Mouse (Mus musculus): Measurements from ENCODE around the gene Kif1c. TPM values are rescaled to one million over a fixed set of nuclear protein-coding genes. Genes with fewer than 3 reads are reported as not detected.

Gene Kif1c
- polyA plus RNA-seq (2012; rRNA removed): 33.9 and 87.1 TPM in 2 replicates

- Histone ChIP-seq H3K27ac (ENCODE audit: insufficient read depth, low read depth, low read length) (peak within 1 kb of the TSS; percentile 99), H3K27me3 (ENCODE audit: control insufficient read depth, insufficient read depth, low read length) (no peaks in the 10 kb centered on the region), H3K4me1 (ENCODE audit: control insufficient read depth, insufficient read depth, insufficient read length, low read length) (peaks cover 12% of the 10 kb centered on the region), H3K4me3 (ENCODE audit: low read depth, low read length) (peak within 1 kb of the TSS; percentile 80), H3K36me3 (ENCODE audit: control insufficient read depth, insufficient read depth, low read length) (peaks cover 23% of the 10 kb centered on the region)
- WGBS: 2% methylated on average over 69 of the region's 69 CpGs
- TF ChIP-seq CTCF (IDR thresholded peaks at IDR 0.05; ENCODE audit: extremely low read depth, insufficient read length, insufficient replicate concordance, low read depth, low read length): no peak
- TF ChIP-seq POLR2A (IDR thresholded peaks at IDR 0.05; ENCODE audit: low read depth, low read length): peak; percentile 71
These were observed at the start of gene Kif1c, which contains the start of gene Inca1 for GRCm38 (mm10) chr11:70699722-70700556. TSS of gene Kif1c (plus strand) at chr11:70700548. TSS of gene Inca1 (minus strand) at chr11:70700155.

- H3K27ac ChIP-seq (ENCODE audit: insufficient read depth, low read depth, low read length): peak overlapping the region; percentile 80; the same call in 1 of the 2 replicates
- peaks cover 46% of the 10 kb centered on the region for H3K36me3 ChIP-seq (ENCODE audit: control insufficient read depth, insufficient read depth, low read length)
- peak; percentile 27; the same call in 1 of the 2 replicates for TF ChIP-seq POLR2A (IDR thresholded peaks at IDR 0.05; ENCODE audit: low read depth, low read length)
- TF ChIP-seq CTCF (IDR thresholded peaks at IDR 0.05; ENCODE audit: extremely low read depth, insufficient read length, insufficient replicate concordance, low read depth, low read length): no peak
- 5% methylated on average over 2 of the region's 2 CpGs for WGBS
- peaks cover 18% of the 10 kb centered on the region for H3K4me1 ChIP-seq (ENCODE audit: control insufficient read depth, insufficient read depth, insufficient read length, low read length)
- H3K27me3 ChIP-seq (ENCODE audit: control insufficient read depth, insufficient read depth, low read length): no peaks in the 10 kb centered on the region
- H3K4me3 ChIP-seq (ENCODE audit: low read depth, low read length): no peak overlapping the region
These were observed 49.0 kb upstream of the Kif1c start for GRCm38 (mm10) chr11:70651391-70651790.

- TF ChIP-seq CTCF (IDR thresholded peaks at IDR 0.05; ENCODE audit: extremely low read depth, insufficient read length, insufficient replicate concordance, low read depth, low read length) (no peak), POLR2A (IDR thresholded peaks at IDR 0.05; ENCODE audit: low read depth, low read length) (no peak)
- Histone ChIP-seq H3K4me1 (ENCODE audit: control insufficient read depth, insufficient read depth, insufficient read length, low read length) (peaks cover 26% of the 10 kb centered on the region), H3K27ac (ENCODE audit: insufficient read depth, low read depth, low read length) (peak overlapping the region; percentile 99), H3K36me3 (ENCODE audit: control insufficient read depth, insufficient read depth, low read length) (peaks cover 46% of the 10 kb centered on the region), H3K27me3 (ENCODE audit: control insufficient read depth, insufficient read depth, low read length) (no peaks in the 10 kb centered on the region), H3K4me3 (ENCODE audit: low read depth, low read length) (peak overlapping the region; percentile 87)
- 9% methylated on average over 12 of the region's 12 CpGs for WGBS
These were observed 48.1 kb upstream of the Kif1c start for GRCm38 (mm10) chr11:70652029-70652883.

GRCm38 (mm10) chr11:70652884-70653344, 47.4 kb upstream of the Kif1c start:
- Histone ChIP-seq H3K36me3 (ENCODE audit: control insufficient read depth, insufficient read depth, low read length) (peaks cover 46% of the 10 kb centered on the region), H3K27ac (ENCODE audit: insufficient read depth, low read depth, low read length) (peak overlapping the region; percentile 99), H3K27me3 (ENCODE audit: control insufficient read depth, insufficient read depth, low read length) (no peaks in the 10 kb centered on the region), H3K4me1 (ENCODE audit: control insufficient read depth, insufficient read depth, insufficient read length, low read length) (peaks cover 32% of the 10 kb centered on the region), H3K4me3 (ENCODE audit: low read depth, low read length) (peak overlapping the region; percentile 87)
- no peak for TF ChIP-seq CTCF (IDR thresholded peaks at IDR 0.05; ENCODE audit: extremely low read depth, insufficient read length, insufficient replicate concordance, low read depth, low read length)
- no peak for TF ChIP-seq POLR2A (IDR thresholded peaks at IDR 0.05; ENCODE audit: low read depth, low read length)
- 2% methylated on average over 6 of the region's 6 CpGs for WGBS

- H3K4me1 ChIP-seq (ENCODE audit: control insufficient read depth, insufficient read depth, insufficient read length, low read length): peaks cover 32% of the 10 kb centered on the region
- under 1% methylated on average over 58 of the region's 63 CpGs for WGBS
- H3K4me3 ChIP-seq (ENCODE audit: low read depth, low read length): peak overlapping the region; percentile 87
- TF ChIP-seq POLR2A (IDR thresholded peaks at IDR 0.05; ENCODE audit: low read depth, low read length): no peak
- no peak for TF ChIP-seq CTCF (IDR thresholded peaks at IDR 0.05; ENCODE audit: extremely low read depth, insufficient read length, insufficient replicate concordance, low read depth, low read length)
- peaks cover 46% of the 10 kb centered on the region for H3K36me3 ChIP-seq (ENCODE audit: control insufficient read depth, insufficient read depth, low read length)
- H3K27me3 ChIP-seq (ENCODE audit: control insufficient read depth, insufficient read depth, low read length): no peaks in the 10 kb centered on the region
- H3K27ac ChIP-seq (ENCODE audit: insufficient read depth, low read depth, low read length): peak overlapping the region; percentile 99
These were observed 46.8 kb upstream of the Kif1c start for GRCm38 (mm10) chr11:70653345-70654197.

- Histone ChIP-seq H3K36me3 (ENCODE audit: control insufficient read depth, insufficient read depth, low read length) (peaks cover 40% of the 10 kb centered on the region), H3K27ac (ENCODE audit: insufficient read depth, low read depth, low read length) (peak within 1 kb of the TSS; percentile 99), H3K4me1 (ENCODE audit: control insufficient read depth, insufficient read depth, insufficient read length, low read length) (peaks cover 27% of the 10 kb centered on the region), H3K4me3 (ENCODE audit: low read depth, low read length) (peak within 1 kb of the TSS; percentile 87), H3K27me3 (ENCODE audit: control insufficient read depth, insufficient read depth, low read length) (no peaks in the 10 kb centered on the region)
- under 1% methylated on average over 56 of the region's 61 CpGs for WGBS
- TF ChIP-seq POLR2A (IDR thresholded peaks at IDR 0.05; ENCODE audit: low read depth, low read length): peak; percentile 97
- TF ChIP-seq CTCF (IDR thresholded peaks at IDR 0.05; ENCODE audit: extremely low read depth, insufficient read length, insufficient replicate concordance, low read depth, low read length): no peak
These were observed 46.0 kb upstream of the Kif1c start, which contains the start of gene Pfn1 for GRCm38 (mm10) chr11:70654198-70654922. TSS of gene Pfn1 (minus strand) at chr11:70654644.

Measured in small intestine, adult 2 months (tissue).